Mouse (Mus musculus) liver, embryonic 13.5 days (tissue): ENCODE measurements at regions not wholly inside any gene's neighbourhood (a gene's known extent, or its start where the extent isn't known, plus 50 kb on each side); places are given as distances from the start of the nearest gene placed in this dataset.

ENCODE experiments used
- ATAC-seq: fragments of 200-750 bp; cut with Nextera tagmentation; 2 replicates; pipeline ENCODE4 v1.8.0; 2017; ENCODE audit warnings: low read depth, mild to moderate bottlenecking, moderate number of reproducible peaks, moderate library complexity
- DNase-seq: peaks from one replicate; pipeline ENCODE4 v3.0.0; 2022
- H3K27ac ChIP-seq: fragments of 300-500 bp; sonication (generic); 2 replicates; pipeline ENCODE4 v1.5.1; 2015; ENCODE audit warnings: moderate library complexity, mild to moderate bottlenecking, inconsistent platforms
- H3K27me3 ChIP-seq: fragments of 300-500 bp; sonication (generic); 2 replicates; pipeline ENCODE4 v1.6.1; 2015; ENCODE audit warnings: mild to moderate bottlenecking, inconsistent platforms
- H3K36me3 ChIP-seq: fragments of 300-500 bp; sonication (generic); 2 replicates; pipeline ENCODE4 v1.6.1; 2015; ENCODE audit warnings: mild to moderate bottlenecking, inconsistent platforms
- H3K4me1 ChIP-seq: fragments of 300-500 bp; sonication (generic); replicated peaks from 2 replicates; pipeline ENCODE4 v1.6.1; 2015; ENCODE audit warnings: inconsistent platforms
- H3K4me2 ChIP-seq: fragments of 300-500 bp; sonication (generic); 2 replicates; pipeline ENCODE4 v1.6.1; 2015; ENCODE audit warnings: inconsistent platforms, mild to moderate bottlenecking, moderate library complexity
- H3K4me3 ChIP-seq: fragments of 300-500 bp; sonication (generic); replicated peaks from 2 replicates; pipeline ENCODE4 v1.5.1; 2015; ENCODE audit warnings: mild to moderate bottlenecking, inconsistent platforms
- H3K9ac ChIP-seq: fragments of 300-500 bp; sonication (generic); 2 replicates; pipeline ENCODE4 v1.6.1; 2015; ENCODE audit warnings: mild to moderate bottlenecking, inconsistent platforms
- H3K9me3 ChIP-seq: fragments of 300-500 bp; sonication (generic); replicated peaks from 2 replicates; pipeline ENCODE4 v1.6.1; 2016; ENCODE audit warnings: inconsistent platforms
- WGBS: fragments of 180-500 bp; shearing (Covaris S2); methylation state at CpG from one replicate; pipeline ENCODE4 v1.1.7; 2015; ENCODE audit not compliant: insufficient replicate concordance; 5-methylcytosine and 5-hydroxymethylcytosine counted together

DNA sequence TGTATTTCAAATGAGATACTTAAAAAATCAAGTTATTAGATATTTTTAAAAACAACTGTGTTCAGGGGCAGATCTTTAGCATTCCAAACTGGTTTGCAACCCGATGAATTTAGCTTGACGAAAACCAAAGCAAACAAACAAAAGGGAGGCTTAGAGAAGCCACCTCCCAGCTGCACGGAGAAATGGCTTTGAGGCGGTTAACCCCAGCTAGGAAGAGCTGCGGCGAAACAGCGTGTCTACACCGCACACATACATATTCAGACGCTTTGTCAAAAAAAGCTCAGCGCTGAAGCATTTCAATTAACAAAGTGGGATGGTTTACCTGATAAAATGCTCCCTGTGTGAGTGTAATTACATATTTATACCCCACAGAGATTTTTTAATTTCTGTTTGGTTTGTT is 123.0 kb upstream of the Ap5m1 start:
- DNase-seq = no peak
- no peak overlapping the region for H3K4me3 ChIP-seq

DNA sequence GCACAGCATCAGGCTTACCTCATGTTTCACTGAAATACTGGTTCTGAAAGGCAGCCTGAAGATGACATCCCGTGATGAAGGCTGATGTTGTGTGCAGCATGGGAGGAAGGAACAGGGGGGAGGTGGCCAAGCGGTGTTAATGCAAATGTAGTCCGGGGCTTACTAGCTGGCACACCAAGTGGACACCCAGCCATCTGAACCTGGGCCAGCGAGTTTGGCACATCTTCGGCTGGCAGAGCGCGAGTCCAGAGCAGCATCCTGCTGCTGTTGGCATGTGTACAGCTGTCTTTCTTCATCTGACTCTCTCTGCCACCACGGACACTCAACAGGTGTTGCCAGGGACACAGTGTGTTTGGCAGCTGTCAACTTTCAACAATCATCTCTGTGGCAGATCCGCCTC is 135.0 kb upstream of the Ap5m1 start:
- no peak overlapping the region for H3K4me3 ChIP-seq
- no peak for ATAC-seq
- H3K9me3 ChIP-seq = no peaks in the 10 kb centered on the region
- DNase-seq = no peak
- 75% methylated on average over 9 of the region's 9 CpGs for WGBS
- no peaks in the 10 kb centered on the region for H3K27me3 ChIP-seq
- H3K4me2 ChIP-seq = no peak overlapping the region
- H3K4me1 ChIP-seq = no peaks in the 10 kb centered on the region
- no peak overlapping the region for H3K9ac ChIP-seq
- no peak overlapping the region for H3K27ac ChIP-seq
- H3K36me3 ChIP-seq = no peaks in the 10 kb centered on the region

More for the DNA sequence above, 123.0 kb upstream of the Ap5m1 start:
- Histone ChIP-seq H3K9me3 (no peaks in the 10 kb centered on the region), H3K4me1 (no peaks in the 10 kb centered on the region), H3K36me3 (no peaks in the 10 kb centered on the region), H3K27me3 (no peaks in the 10 kb centered on the region), H3K9ac (no peak overlapping the region), H3K4me2 (no peak overlapping the region), H3K27ac (no peak overlapping the region)
- no peak for ATAC-seq
- WGBS = 66% methylated on average over 10 of the region's 10 CpGs

DNA sequence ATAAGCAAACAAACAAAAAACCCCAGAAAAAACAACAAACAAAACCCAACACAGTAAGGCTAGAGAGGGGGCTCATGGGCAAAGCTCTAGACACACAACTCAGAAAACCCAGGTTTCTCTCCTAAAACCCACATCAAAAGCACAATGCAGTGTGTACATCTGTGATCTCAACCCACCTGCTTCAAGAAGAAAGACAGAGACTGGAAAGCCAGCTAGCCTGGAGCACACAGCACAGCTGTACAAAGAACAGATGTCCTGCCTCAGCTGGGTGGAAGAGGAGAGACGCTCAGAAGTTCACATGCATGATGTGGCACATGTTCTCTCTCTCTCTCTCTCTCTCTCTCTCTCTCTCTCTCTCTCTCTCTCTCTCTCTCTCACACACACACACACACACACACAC is 140.0 kb upstream of the Ap5m1 start:
- H3K4me2 ChIP-seq = no peak overlapping the region
- DNase-seq (no peak), ATAC-seq (no peak)
- H3K9me3 ChIP-seq = no peaks in the 10 kb centered on the region
- H3K36me3 ChIP-seq = no peaks in the 10 kb centered on the region
- 55% methylated on average over 1 of the region's 1 CpGs for WGBS
- no peaks in the 10 kb centered on the region for H3K27me3 ChIP-seq
- no peak overlapping the region for H3K27ac ChIP-seq
- H3K4me3 ChIP-seq = no peak overlapping the region
- H3K9ac ChIP-seq = no peak overlapping the region
- H3K4me1 ChIP-seq = no peaks in the 10 kb centered on the region

GRCm38 (mm10) chr14:48909420-48909819 is 156.5 kb upstream of the Ap5m1 start:
- Histone ChIP-seq H3K9me3 (no peaks in the 10 kb centered on the region), H3K4me2 (no peak overlapping the region), H3K4me3 (no peak overlapping the region), H3K27ac (no peak overlapping the region), H3K36me3 (no peaks in the 10 kb centered on the region), H3K9ac (no peak overlapping the region), H3K4me1 (no peaks in the 10 kb centered on the region), H3K27me3 (no peaks in the 10 kb centered on the region)
- DNase-seq = no peak
- no peak for ATAC-seq
- 75% methylated on average over 13 of the region's 13 CpGs for WGBS

DNA sequence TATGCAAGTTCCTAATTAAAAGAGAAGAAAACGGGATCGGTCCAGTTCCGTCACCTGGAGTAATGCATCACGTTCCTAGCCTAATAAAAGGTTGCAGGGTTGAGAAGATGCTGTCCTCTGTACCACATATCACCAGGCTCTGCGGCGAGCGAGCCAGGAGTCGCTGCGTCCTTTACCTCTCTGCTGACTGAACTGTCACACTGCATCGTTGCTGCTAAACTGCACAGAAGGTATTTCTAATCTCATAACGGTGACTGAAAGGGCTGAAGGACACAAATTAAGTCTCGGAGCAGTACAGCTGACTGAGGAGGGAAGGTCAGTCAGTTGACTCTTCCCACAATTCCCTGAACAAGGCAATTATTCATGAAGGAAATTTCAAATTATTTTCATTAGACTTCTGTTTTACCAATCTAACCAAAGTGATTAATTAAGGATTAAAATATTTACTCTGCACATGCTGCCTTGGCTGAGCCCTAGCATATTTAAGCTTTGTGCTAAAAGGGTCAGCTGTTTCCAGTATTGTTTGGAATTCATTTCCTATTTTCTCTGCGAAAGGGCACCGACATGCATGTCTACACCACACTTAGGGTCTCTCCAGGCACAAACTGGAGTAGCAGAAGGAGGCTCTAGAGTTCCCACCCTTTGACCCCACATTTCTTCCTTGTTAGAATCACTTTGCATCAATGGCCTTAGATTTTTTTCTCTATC is 157.8 kb upstream of the Ap5m1 start:
- no peaks in the 10 kb centered on the region for H3K4me1 ChIP-seq
- no peak overlapping the region for H3K4me2 ChIP-seq
- no peaks in the 10 kb centered on the region for H3K36me3 ChIP-seq
- no peaks in the 10 kb centered on the region for H3K27me3 ChIP-seq
- 72% methylated on average over 14 of the region's 14 CpGs for WGBS
- no peak overlapping the region for H3K27ac ChIP-seq
- H3K4me3 ChIP-seq = no peak overlapping the region
- H3K9me3 ChIP-seq = no peaks in the 10 kb centered on the region
- no peak for DNase-seq
- ATAC-seq = no peak
- no peak overlapping the region for H3K9ac ChIP-seq

- Histone ChIP-seq H3K36me3 (no peaks in the 10 kb centered on the region), H3K9me3 (no peaks in the 10 kb centered on the region), H3K4me1 (no peaks in the 10 kb centered on the region), H3K4me2 (no peak overlapping the region), H3K4me3 (no peak overlapping the region), H3K27me3 (no peaks in the 10 kb centered on the region), H3K27ac (no peak overlapping the region), H3K9ac (no peak overlapping the region)
- no peak for ATAC-seq
- no peak for DNase-seq
- WGBS = 63% methylated on average over 6 of the region's 6 CpGs
Observed at GRCm38 (mm10) chr14:48907403-48907973, 158.4 kb upstream of the Ap5m1 start.

GRCm38 (mm10) chr14:48906956-48907355 is 158.9 kb upstream of the Ap5m1 start:
- no peaks in the 10 kb centered on the region for H3K4me1 ChIP-seq
- no peak overlapping the region for H3K4me3 ChIP-seq
- no peak for ATAC-seq
- H3K36me3 ChIP-seq = no peaks in the 10 kb centered on the region
- DNase-seq = no peak
- H3K27me3 ChIP-seq = no peaks in the 10 kb centered on the region
- H3K9me3 ChIP-seq = no peaks in the 10 kb centered on the region
- no peak overlapping the region for H3K27ac ChIP-seq
- no peak overlapping the region for H3K4me2 ChIP-seq
- WGBS = 80% methylated on average over 1 of the region's 1 CpGs
- H3K9ac ChIP-seq = no peak overlapping the region

DNA sequence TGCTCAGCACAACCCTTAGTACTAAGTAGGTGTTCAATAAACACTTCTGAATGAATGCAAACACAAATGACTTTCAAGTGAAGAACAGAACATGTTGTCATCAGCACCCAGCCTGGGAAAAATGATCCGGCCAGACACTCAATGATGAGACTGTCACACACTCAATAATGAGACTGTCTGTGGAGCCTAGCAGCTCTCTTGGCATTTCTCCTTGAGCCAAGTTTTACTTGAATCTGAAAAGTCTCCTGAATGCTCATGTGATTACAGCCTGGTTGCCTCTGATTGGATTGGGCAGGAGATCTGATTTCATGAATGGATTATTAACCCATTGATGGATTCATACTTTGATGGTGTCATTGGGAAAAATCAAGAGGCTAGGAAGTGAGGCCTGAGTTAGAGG is 161.3 kb upstream of the Ap5m1 start:
- Histone ChIP-seq H3K9me3 (no peaks in the 10 kb centered on the region), H3K4me3 (no peak overlapping the region), H3K36me3 (no peaks in the 10 kb centered on the region), H3K27ac (no peak overlapping the region), H3K4me2 (no peak overlapping the region), H3K4me1 (no peaks in the 10 kb centered on the region), H3K9ac (no peak overlapping the region), H3K27me3 (no peaks in the 10 kb centered on the region)
- DNase-seq = no peak
- no peak for ATAC-seq
- WGBS = 69% methylated on average over 1 of the region's 1 CpGs

DNA sequence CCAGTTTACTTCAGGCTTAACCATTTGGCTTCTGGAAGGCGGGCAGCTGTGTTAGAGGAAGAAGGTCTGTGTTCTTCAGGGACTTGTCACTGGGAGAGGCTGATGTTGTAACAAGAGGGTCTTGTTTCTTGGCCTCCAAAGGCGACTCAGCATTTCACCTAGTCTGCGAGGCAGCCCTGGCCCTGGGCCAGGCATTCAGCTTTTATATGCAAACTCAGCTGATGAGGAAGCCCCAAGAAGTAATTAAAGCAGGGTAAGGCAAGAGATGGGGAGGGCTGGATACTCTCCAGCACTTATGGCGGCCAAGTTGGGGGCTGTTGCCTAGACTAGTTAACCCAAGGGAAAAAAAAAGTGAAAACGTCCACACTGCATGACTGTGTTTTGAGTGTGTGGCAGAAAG is 162.4 kb upstream of the Ap5m1 start:
- DNase-seq = no peak
- Histone ChIP-seq H3K4me2 (no peak overlapping the region), H3K4me1 (no peaks in the 10 kb centered on the region), H3K4me3 (no peak overlapping the region), H3K36me3 (no peaks in the 10 kb centered on the region), H3K9ac (no peak overlapping the region), H3K27ac (no peak overlapping the region), H3K27me3 (no peaks in the 10 kb centered on the region), H3K9me3 (no peaks in the 10 kb centered on the region)
- no peak for ATAC-seq
- 40% methylated on average over 5 of the region's 5 CpGs for WGBS

GRCm38 (mm10) chr14:48900201-48900600 is 165.7 kb upstream of the Ap5m1 start:
- DNase-seq (no peak), ATAC-seq (no peak)
- Histone ChIP-seq H3K4me1 (no peaks in the 10 kb centered on the region), H3K27me3 (no peaks in the 10 kb centered on the region), H3K9me3 (no peaks in the 10 kb centered on the region), H3K4me2 (no peak overlapping the region), H3K27ac (no peak overlapping the region), H3K9ac (no peak overlapping the region), H3K4me3 (no peak overlapping the region), H3K36me3 (no peaks in the 10 kb centered on the region)
- WGBS = 79% methylated on average over 1 of the region's 1 CpGs

GRCm38 (mm10) chr14:48897140-48897539 is 168.8 kb upstream of the Ap5m1 start:
- no peaks in the 10 kb centered on the region for H3K4me1 ChIP-seq
- no peak overlapping the region for H3K27ac ChIP-seq
- H3K27me3 ChIP-seq = peaks cover 5% of the 10 kb centered on the region; the same call in 1 of the 2 replicates
- no peak overlapping the region for H3K4me2 ChIP-seq
- ATAC-seq (no peak), DNase-seq (no peak)
- H3K4me3 ChIP-seq = no peak overlapping the region
- WGBS = 52% methylated on average over 5 of the region's 5 CpGs
- H3K9me3 ChIP-seq = no peaks in the 10 kb centered on the region
- H3K36me3 ChIP-seq = no peaks in the 10 kb centered on the region
- H3K9ac ChIP-seq = no peak overlapping the region

- no peak for ATAC-seq
- Histone ChIP-seq H3K27me3 (peaks cover 5% of the 10 kb centered on the region; the same call in 1 of the 2 replicates), H3K4me3 (no peak overlapping the region), H3K27ac (no peak overlapping the region), H3K4me1 (no peaks in the 10 kb centered on the region), H3K4me2 (no peak overlapping the region), H3K36me3 (no peaks in the 10 kb centered on the region), H3K9ac (no peak overlapping the region), H3K9me3 (no peaks in the 10 kb centered on the region)
- DNase-seq = no peak
- 60% methylated on average over 7 of the region's 7 CpGs for WGBS
Observed at GRCm38 (mm10) chr14:48896235-48896634, 169.7 kb upstream of the Ap5m1 start.
